Mouse (Mus musculus) retina, postnatal 7 days (tissue): ENCODE data around the gene Gal3st2.
"Not testable (repeated sequence)": the region's sequence is repeated elsewhere in the genome, so short reads cannot be mapped to it uniquely, and the experiment has no call there.

Source experiments
- DNase-seq: peaks from one replicate; pipeline ENCODE4 v3.0.0-alpha.2; 2012; ENCODE audit warnings: low read depth, low spot score

Gal3st2 gene

DNA sequence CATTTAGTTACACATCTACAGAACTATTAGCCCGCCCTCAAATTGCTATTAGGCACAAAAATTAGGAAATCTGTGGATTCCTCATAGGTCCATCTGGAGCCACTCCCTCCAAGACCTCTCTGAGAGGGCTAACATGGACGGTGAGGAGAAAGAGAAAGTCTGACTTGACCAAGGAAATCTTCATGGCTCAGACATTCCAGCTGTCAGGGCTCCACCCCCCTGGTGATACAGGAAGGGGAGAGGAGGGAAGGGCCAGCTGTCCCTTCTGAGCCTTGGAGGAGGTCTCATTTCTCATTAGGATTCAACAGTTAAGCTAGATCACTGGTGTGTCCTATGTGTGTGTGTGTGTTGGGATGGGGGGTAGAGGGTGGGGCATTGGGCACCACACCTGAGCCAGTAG is at the start of gene Gal3st2:
TSS of gene Gal3st2 (plus strand) at position 259 of the 400 bp plus-strand sequence.
- DNase-seq = not testable (repeated sequence)

DNA sequence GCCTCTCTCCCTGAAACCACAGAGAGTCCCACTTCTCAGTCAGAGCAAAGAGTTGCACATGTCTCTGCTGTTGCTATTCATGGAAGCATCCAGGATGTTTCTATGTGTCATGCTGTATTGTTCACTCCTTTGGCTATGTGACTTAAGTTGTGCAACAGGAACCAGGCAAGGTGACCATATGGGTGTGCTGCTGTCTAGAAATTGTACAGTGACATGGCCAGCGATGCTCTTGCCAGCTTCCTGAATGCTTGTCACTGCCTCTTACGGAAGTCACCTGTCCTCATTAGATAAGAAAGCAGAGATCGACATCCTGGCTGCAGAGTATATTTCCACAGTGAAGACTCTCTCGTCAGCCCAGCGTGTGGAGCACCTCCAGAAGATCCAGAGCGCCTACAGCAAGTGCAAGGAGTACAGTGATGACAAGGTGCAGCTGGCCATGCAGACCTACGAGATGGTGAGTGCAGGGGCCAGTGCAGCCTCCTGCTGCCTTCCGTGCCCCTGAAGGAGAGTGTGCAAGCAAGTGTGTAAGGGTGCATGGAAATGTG is 49.5 kb upstream of the Gal3st2 start:
- DNase-seq = no peak

DNA sequence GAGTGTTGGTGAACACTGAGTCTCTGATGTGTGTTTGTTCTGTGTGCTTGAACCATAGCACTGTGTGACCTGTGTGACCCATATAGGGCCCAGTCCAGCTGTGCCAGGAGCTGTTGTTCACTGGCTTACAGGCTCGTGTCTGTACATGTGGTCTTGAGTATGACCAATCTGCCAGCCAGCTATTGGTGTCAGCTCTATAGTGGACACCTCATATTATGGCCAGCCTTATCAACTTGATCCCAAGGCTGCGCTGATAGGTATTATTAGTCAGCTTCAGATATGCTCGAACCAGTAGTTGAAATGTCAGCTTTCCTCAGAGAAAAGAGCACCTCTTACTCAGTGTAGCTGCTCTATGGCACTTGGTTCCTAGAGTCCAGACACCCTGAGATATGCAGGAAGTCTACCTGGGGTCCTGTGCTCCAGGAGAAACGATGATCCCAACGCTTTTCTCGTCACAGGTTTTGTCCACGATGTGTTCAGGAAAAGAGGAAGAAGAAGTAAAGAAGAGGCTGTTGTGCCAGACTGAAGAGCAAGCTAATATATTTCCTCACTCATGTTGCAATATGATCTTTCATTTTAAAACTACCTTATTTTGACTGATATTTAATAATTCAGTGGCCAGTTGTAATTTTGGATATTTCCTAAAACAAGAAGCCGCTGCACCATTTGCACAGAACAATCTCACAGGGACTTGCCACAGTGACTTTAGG is 43.1 kb upstream of the Gal3st2 start:
- DNase-seq = no peak

DNA sequence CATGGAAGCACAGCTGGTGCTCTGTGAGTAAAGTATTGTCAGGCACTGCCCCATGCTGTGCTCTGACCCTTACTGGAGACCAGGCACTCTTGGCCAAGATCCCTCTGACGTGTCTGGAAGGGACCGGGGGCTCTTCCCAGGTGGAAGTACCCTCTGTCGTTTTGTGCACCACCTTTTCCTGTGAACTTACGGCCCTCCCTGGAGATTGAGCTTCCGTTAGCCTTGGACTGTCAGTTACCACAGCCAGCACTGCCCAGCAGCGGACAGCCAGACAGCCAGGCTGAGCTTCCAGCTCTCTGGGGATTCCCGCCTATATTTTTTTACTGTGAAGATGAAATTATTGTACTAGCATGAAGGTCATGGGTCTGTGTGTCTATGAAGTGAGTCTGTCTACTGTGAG is 42.4 kb upstream of the Gal3st2 start:
- DNase-seq = no peak

DNA sequence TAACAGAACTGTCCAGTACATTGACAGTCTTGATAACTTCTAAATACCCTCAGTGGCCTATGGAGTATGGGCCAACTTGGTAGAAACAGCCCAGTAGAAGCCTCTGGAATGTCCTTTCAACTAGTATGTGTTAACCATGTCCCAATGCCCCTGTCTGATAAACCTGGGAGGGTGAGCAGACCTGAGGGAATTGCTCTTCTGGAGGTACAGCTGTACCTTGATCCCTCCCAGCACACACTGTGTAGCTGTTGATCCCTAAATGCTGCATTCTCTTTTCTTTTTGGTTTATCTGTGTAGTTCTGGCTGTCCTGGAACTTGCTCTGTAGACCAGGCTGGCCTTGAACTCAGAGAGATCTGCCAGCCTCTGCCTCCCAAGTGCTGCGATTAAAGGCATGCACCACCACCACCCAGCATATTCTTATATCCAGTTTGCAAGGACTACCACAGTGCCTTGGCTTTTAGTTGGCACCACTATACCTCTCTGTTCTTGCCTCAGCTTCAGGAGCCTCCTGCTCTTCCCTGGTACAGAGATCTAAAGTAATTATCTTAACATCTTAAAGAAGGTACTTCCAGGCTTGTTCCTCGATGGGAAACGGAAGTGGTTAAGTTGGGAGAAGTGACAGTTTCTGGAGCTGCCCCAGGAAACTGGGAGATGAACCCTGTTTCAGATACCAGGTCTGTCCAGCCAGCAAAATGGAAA is 37.2 kb upstream of the Gal3st2 start:
- DNase-seq = no peak

DNA sequence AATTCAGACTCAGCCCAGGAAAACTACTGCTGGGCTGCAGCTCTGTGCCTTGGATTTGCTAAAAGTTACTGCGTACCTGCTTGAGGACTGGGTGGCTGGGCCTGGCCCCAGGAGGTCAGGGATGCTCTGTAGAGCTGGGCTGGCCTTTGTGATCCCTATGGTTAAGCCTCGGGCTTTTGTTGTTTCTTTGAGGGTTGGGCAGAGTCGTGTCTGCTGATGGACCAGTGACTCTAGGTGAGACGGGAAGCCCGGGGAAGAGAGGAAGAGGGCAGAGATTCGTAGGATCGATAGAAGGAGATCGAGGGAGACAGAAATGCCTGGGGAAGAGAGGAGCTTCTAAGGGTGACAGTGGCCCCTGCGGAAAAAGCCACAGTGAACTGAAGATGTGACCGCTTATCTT is 36.5 kb upstream of the Gal3st2 start, which contains the start of gene D2hgdh:
TSS of gene D2hgdh (plus strand) at position 301 of the 400 bp plus-strand sequence.
- DNase-seq = no peak

DNA sequence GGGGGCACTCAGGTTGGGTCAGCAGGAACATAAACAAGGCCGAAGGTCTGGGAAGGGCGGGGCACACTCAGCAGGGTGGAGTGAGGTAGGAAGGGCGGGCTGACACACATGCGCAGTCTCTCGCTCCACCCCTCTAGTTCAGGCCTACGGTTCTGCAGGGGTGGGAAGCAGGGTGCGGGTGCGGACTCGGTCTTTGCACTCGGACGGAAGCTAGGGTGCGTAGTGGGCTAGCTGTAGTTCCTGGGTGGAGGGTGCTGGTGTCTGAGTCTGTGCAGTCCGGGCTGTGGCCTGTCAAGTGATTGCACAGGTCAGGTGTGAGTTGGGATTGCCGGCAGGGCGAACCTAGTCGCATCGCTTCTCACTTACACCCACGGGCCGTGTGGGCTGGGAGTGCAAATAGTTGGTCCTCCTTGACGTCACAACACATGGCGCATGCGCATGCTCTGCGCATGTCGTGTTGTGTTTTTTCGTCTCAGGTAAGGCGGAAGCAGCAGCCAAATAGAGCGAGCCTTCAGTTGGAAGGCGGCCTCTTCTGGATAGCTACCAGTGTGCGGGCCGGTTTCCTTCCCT is 35.9 kb upstream of the Gal3st2 start:
- DNase-seq = peak; percentile 90

DNA sequence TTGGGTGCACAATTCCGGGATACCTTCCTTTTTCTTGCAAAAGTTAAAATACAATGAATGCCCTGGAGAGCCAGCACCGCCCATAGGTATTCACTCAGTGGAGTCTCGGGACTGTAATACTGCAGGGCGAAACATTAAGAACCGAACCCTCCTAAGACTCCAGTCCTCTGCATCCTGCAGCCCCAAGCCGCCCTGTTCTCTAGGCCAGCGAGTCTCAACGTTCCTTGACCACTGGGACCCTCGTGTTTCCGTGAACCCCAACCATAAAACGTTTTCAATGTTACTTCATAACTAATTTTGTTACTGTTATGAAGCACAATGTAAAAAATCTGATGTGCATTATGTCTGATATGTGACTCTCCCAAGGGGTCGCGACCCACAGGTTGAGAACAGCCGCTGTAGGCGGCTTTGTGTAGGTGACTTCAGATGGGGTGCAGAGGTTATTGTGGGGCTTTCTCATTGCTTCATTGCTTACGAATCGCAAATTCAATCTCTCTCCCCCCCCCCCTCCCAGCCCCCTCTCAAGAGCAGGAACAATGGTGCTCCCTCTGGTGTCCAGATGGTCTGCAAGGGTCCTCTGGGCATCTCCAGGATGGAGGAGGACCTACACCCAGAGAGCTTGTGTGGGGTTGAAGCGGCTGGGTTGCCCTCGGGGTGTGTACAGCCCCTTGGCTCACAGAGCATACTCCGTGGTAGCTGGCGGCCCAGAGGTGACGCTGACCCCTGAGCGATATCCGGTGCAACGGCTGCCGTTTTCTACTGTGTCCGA is 35.2 kb upstream of the Gal3st2 start:
- no peak for DNase-seq

DNA sequence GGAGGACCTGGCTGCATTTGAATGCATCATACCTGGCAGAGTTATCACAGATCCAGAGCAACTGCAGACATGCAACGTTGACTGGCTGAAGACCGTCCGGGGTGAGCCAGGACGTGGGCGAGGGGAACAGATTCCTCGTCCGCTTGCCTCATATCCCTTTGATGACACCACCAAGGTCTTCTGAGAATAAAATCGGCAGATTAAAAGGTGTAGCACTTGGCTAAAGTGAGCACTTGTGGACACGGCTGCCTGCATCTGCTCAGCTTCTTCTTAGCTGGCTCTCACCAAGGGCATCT is 34.6 kb upstream of the Gal3st2 start:
- DNase-seq = no peak

DNA sequence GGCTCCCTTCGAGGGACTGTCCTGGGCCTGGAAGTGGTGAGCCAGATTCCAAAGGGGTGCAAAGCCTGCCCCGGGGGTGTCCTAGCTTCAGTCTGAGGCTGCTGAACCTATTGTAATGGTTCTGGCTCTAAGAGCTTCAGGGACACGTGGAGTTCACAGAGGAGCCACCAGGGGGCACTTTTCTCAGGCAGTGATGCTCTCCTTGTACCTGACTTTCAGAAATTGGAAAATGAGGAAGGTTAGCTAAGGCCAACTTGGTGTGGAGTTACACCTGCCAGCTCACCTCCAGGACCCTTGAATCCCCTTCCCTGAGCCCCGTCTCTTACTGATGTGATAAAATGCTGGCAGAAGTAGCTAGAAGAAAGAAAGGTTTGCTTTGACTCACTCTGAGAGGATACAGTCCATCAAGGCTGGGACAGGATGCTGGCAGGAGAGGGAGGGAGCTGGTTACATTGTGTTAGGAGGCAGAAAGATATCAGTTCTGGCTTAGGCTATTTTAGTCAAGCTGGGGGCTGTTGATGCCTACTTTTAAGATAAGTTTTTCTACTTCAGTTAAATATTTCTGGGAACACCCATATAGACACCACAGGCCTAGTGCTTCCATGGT is 28.2 kb upstream of the Gal3st2 start:
- not testable (repeated sequence) for DNase-seq

DNA sequence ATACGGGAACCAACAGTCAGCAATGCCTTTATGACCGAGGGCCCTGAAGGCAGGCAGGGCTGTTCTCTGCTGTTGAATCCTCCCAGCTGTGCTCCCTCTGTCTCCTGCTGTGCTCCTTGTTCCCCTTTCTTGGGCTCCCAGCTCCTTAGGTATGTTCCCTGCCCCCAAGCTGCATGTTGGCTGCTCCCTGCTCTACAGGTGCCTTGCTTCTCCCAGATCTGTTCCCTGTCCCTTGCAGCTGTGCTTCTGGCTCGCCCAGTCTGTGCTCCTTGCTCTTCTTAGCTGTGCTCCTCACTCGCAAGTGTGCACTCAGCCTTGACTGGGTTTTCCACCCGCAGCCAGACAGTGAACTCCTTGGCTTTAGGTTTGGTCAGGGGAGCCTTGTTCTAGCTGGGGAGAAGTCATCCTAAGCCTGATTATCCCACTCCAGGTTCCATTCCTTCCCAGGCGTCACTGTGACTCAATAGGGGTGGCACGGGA is 26.4 kb upstream of the Gal3st2 start:
- DNase-seq = no peak

DNA sequence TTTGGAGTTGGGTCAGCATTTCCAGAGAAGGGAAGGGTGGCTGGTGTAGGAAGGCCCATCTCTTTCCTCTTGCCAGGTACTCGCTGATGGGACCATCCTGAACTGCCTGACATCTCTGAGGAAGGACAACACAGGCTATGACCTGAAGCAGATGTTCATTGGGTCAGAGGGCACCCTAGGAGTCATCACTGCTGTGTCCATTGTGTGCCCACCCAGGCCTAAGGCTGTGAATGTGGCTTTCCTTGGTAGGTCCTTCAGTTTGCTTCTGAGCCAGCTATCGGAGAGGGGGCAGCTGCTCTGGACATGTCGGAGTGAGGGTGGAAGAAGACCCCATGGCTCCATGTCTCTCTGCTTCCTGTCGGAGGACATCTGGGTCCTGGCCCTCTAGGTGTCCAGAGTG is 25.9 kb upstream of the Gal3st2 start:
- DNase-seq = no peak

DNA sequence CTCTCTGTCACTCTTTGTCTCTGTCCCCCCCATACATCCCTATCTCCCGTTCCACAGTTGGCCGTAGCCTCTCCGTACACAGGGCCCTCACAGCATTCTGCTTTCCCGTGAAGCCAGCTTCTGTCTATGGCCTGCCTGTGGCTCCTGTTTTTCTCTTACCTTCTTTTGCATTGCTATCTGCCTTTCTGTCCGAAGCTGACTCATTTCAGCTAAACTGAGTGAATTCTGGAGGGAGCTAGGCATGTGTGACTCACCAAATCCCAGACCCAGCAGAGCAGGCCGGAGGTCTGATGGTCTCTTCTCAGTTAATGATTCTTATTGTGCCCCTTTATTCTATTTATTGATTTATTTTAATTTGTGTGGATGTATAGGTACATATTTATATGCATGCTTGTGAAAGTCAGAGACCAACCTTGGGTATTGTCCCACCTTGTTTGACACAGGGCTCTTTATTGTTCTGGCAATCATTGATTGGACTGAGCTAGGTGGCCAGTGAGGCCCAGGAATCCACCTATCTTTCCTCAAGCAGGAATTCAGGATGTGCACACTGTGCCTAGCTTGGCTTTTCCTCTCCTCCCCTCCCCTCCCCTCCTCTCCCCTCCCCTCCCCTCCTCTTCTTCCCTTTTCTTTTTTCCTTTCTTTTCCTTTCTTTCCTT is 25.1 kb upstream of the Gal3st2 start:
- DNase-seq = no peak

DNA sequence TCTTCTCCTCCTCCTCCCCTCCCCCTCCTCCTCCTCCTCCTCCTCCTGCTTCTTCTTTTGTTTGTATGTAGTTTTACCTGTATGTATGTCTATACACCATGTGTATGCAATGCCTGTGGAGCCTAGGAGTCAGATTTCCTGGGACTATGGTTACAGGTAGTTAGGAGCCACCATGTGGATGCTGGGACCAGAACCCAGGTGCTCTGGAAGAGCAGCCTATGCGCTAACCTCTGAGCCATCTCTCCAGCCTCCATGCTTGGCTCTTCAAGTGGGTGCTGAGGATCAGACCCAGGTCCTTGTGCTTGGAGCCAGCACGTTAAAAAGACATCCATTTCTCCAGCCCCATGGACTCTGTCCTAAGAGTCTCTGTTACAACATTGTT is 24.6 kb upstream of the Gal3st2 start:
- DNase-seq = no peak

DNA sequence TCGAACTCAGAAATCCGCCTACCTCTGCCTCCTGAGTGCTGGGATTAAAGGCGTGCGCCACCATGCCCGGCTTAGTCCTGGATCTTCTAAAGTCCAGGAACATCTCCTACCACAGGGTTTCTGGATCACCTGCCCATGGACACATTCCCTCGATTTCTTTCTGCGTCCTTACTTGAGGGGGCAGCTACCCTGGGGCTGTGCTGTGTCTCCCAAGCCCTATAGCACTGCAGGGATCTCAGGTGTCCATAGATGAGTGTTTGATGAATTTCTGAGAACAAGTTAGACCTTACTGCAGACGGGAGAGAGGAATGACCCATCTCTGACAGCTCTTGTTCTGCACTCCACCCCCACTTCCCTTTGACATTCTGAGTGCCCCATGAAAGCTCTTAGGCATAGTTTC is 23.8 kb upstream of the Gal3st2 start:
- DNase-seq = no peak

DNA sequence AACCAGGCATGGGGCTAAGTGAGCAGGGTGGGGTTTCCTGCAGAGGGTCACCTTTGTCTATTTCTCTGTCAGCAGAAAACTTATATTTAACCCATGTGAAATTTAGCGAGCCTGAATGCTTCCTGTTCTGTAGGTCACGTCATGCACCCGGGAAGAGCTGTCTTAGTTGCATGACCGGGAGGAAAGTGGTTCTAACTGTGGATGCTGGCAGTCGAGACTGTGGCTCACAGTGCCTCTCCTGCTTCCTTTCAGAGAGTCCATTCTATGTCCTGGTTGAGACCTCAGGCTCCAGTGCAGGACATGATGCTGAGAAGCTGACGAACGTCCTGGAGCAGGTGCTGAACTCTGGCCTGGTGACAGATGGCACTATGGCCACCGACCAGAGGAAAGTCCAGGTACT is 22.5 kb upstream of the Gal3st2 start:
- DNase-seq = not testable (repeated sequence)

DNA sequence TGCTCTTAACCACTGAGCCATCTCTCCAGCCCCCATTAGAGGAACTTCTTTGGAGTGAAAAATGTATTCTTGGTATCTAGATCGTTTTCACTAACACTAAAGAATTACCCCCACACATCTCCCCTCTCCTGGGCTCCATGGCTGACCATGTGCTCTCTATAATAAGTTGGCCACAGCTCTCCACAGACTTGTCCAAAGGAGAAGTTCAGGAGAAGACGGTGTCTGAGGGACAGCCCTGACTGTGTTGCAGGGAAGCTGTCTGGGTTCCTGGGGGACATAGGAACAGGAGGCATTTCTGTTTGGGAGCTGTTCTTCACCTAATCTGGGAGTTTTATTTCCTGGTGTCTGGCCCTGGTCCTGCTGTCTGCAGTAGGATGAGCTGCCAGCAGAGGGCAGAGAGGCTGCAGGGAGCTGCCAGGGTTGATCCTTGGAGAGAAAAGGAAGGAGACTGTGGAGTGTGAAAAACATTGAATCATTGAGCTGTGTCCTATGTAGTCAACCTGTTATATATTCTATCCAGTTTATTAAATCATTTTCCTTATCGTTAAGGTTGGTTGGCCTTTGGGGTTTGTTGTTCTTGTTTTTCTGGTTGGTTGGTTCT is 15.2 kb upstream of the Gal3st2 start:
- not testable (repeated sequence) for DNase-seq

DNA sequence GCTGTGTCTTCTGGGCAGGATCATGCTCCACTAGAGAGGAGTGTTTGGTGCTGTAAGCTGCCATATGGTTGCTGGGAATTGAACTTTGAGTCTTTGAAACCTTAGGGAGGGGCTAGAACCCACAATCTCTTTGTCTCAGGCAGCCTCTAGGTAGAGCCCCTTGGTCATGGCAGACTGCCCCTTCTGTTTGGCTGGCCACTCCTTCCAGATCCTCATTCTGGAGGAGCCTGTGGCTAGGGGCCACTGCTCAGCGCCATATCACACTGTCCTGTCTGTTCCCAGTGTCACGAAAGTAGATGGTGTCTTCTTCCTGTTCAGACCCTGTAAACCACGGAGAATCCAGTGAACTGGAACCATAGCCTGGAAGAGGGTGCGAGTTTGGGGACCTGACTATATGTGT is 5.3 kb upstream of the Gal3st2 start:
- not testable (repeated sequence) for DNase-seq

DNA sequence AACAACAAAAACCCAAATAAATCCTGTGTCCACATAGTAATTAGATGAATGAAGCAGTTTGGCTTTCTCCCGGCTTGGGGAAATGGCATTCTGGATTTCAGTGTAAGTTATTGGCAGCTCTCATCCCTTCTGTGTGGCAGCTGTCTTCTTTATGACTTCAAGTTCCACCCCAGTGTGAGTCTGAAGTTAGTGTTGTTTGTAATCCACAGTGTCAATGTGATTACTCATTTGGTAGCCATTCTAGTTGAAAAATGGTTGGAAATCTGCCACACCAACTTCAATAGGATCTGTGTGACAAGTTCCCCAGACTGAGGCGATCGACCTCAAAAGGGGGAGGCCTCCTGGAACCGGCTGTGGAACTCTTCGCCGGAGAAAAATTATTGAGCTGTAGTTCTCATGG is 3.7 kb upstream of the Gal3st2 start:
- DNase-seq = no peak

DNA sequence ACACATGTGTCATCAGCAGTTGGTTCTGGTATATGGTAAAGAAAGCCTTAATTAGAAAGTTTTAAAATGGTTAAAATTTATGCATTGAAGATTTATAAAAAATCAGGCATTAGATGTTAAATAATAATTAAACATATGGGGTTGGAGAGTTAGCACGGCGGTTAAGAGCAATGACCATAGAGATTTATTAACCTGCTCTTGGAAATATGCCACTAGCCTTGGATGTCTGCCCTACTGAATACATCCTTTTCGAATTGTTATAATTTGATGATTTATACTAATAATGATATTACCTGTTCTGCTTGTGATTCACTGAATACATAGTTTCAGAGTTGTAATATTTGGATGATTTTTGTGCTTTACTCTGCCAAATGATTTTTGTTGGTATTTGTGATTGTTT is 3.1 kb upstream of the Gal3st2 start:
- no peak for DNase-seq

DNA sequence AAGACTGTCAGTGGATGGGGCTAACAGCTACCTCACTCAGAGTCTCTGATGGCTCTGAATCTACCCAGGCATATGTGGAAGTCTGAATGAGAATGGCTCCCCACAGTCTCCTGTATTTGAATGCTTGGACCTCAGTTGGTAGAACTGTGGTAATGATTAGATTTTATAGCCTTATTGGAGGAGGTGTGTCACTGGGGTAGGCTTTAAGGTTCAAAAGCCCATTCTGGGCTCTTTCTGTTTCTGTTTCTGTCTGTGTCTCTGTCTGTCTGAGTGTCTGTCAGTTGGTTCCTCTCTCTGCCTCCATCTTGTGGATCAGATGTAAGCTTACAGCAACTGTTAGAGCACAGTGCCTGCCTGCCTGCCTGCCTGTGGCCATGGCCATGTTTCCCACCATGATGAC is 1.5 kb upstream of the Gal3st2 start:
- no peak for DNase-seq
